9 mouse cellular contexts compared by ENCODE assay signal in the genomic region with DNA sequence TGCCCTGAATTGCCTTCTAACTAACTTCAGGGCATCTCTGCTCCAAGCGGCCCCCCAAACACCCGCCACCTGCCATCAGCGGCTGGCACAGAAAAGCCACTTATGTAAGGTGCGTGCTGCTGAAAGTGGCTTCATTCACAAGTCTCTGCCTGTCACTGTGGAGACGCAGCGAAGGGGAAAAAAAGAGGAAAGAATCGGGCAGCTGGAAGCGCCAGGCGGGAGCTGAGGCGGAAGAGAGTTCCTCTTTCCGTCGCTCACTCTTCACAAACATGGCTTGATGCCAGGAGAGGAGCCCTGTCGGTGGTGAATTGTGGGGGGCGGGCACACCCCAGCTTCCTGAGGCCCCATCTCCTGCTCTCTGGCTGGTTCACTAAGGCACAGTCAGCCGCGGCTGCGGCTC. TPM values are rescaled to one million over a fixed set of nuclear protein-coding genes. Genes with fewer than 3 reads are reported as not detected.
DNase-seq lines count a peak whose midpoint lies in the region; ATAC-seq and TF ChIP-seq lines count a peak whose summit lies in the region.
"Had no signal": no experiment of that assay in that cellular context is flagged by ENCODE, and none has a peak within 500 bp of the region (broad histone marks: within the 10 kb centered on the region; RNA-seq: fewer than 3 reads in every experiment).

No protein-coding gene starts in this region.

- H3K79me2 ChIP-seq in CH12.LX (replicated peaks; ENCODE audit: control insufficient read depth, extremely low read depth, insufficient read depth, poor library complexity, severe bottlenecking) (no peaks in the 10 kb centered on the region), MEL (ENCODE audit: control insufficient read depth, insufficient read depth, low read length, poor library complexity) (no peaks in the 10 kb centered on the region)

- dilution Hi-C loops in CH12.LX (cut with MboI; ENCODE audit: extremely low pct_ligation_motif_present, extremely low pct_unique_long_range_greater_than_20kb, low sequenced_read_pairs) = no loop called here

- H3K4me3 ChIP-seq in CH12.LX (replicated peaks in 1 of 3; ENCODE audit: low read depth in 2 of 3, low read length in 2 of 3, poor library complexity in 1 of 3) (no peak overlapping the region), MEL (ENCODE audit: control insufficient read depth in 1 of 2, insufficient read depth in 1 of 2, low read depth in 2 of 2, low read length in 2 of 2) (no peak overlapping the region)
- H3K4me3 ChIP-seq in forebrain, embryonic 12.5 days (replicated peaks) = peak overlapping the region; percentile 23
- H3K4me3 ChIP-seq in midbrain, embryonic 15.5 days = peak overlapping the region; percentile 20
- no peak overlapping the region for H3K4me3 ChIP-seq in liver, embryonic 11.5 days (ENCODE audit: low read depth, low read length)
- H3K4me3 ChIP-seq: heart, embryonic 10.5 days had no signal

- H3K9me3 ChIP-seq in CH12.LX (replicated peaks; ENCODE audit: low read length) (no peaks in the 10 kb centered on the region), MEL (replicated peaks; ENCODE audit: insufficient read depth, low read length) (no peaks in the 10 kb centered on the region)
- no peaks in the 10 kb centered on the region for H3K9me3 ChIP-seq in forebrain, embryonic 12.5 days
- H3K9me3 ChIP-seq in midbrain, embryonic 15.5 days = no peaks in the 10 kb centered on the region
- H3K9me3 ChIP-seq in liver, embryonic 11.5 days (ENCODE audit: control insufficient read depth, low read length) = no peaks in the 10 kb centered on the region
- H3K9me3 ChIP-seq: heart, embryonic 10.5 days had no signal

- TF ChIP-seq EP300 in CH12.LX (IDR thresholded peaks at IDR 0.05; ENCODE audit: low read length) (no peak), MEL (IDR thresholded peaks at IDR 0.05; ENCODE audit: low read depth in 1 of 2, low read length in 2 of 2) (no peak)

- 0 out of 2 replicates have a peak, but pooled peaks have one; percentile 25 for ATAC-seq in forebrain, embryonic 12.5 days (ENCODE audit: low FRiP score)
- ATAC-seq in midbrain, embryonic 15.5 days (replicated peaks) = no peak
- no peak for ATAC-seq in liver, embryonic 11.5 days (replicated peaks; ENCODE audit: low FRiP score)

- H3K4me2 ChIP-seq in CH12.LX (ENCODE audit: insufficient read depth, low read depth, poor library complexity, severe bottlenecking) = 0 out of 2 replicates have a peak overlapping the region, but pooled peaks have one; percentile 27
- peak overlapping the region; percentile 41 for H3K4me2 ChIP-seq in forebrain, embryonic 12.5 days
- H3K4me2 ChIP-seq in midbrain, embryonic 15.5 days = peak overlapping the region; percentile 51
- H3K4me2 ChIP-seq in liver, embryonic 11.5 days = no peak overlapping the region

- H3K36me3 ChIP-seq in CH12.LX (replicated peaks in 1 of 2; ENCODE audit: control insufficient read depth in 1 of 2, insufficient read depth in 1 of 2, low read length in 1 of 2) (no peaks in the 10 kb centered on the region), MEL (ENCODE audit: control insufficient read depth in 1 of 2, insufficient read depth in 2 of 2, low read length in 2 of 2) (no peaks in the 10 kb centered on the region)
- no peaks in the 10 kb centered on the region for H3K36me3 ChIP-seq in forebrain, embryonic 12.5 days (replicated peaks)
- no peaks in the 10 kb centered on the region for H3K36me3 ChIP-seq in midbrain, embryonic 15.5 days (replicated peaks)
- no peaks in the 10 kb centered on the region for H3K36me3 ChIP-seq in liver, embryonic 11.5 days (ENCODE audit: control insufficient read depth, insufficient read depth, low read length)
- H3K36me3 ChIP-seq: heart, embryonic 10.5 days had no signal

- no peak for TF ChIP-seq POLR2A in CH12.LX (IDR thresholded peaks at IDR 0.05; ENCODE audit: low read depth, low read length)
- no peak for TF ChIP-seq POLR2A in MEL (IDR thresholded peaks at IDR 0.05; ENCODE audit: control insufficient read depth in 1 of 2, insufficient read depth in 1 of 2, low read depth in 1 of 2, low read length in 2 of 2, poor library complexity in 1 of 2)

- no peak overlapping the region for H3K27ac ChIP-seq in CH12.LX (ENCODE audit: insufficient read depth, low read depth)
- H3K27ac ChIP-seq in MEL (ENCODE audit: control insufficient read depth, low read depth, low read length) = no peak overlapping the region
- H3K27ac ChIP-seq in forebrain, embryonic 12.5 days = peak overlapping the region; percentile 47
- peak overlapping the region; percentile 70 for H3K27ac ChIP-seq in midbrain, embryonic 15.5 days
- H3K27ac ChIP-seq in liver, embryonic 11.5 days (ENCODE audit: low read depth, low read length) = no peak overlapping the region
- H3K27ac ChIP-seq: heart, embryonic 10.5 days had no signal

- no peak for DNase-seq in CH12.LX (ENCODE audit: extremely low read depth)
- peak; percentile 73 for DNase-seq in MEL (ENCODE audit: low read depth, low spot score)
- DNase-seq in liver, embryonic 11.5 days (ENCODE audit: low spot score) = no peak
- no peak for DNase-seq in lung, postnatal 14 days
- DNase-seq in lung, postnatal 25 days (ENCODE audit: low spot score) = no peak

- TF ChIP-seq RAD21 in CH12.LX (IDR thresholded peaks at IDR 0.05; ENCODE audit: low read depth, low read length) (no peak), MEL (IDR thresholded peaks at IDR 0.05; ENCODE audit: low read depth, low read length) (no peak)

- H3K9ac ChIP-seq in CH12.LX (ENCODE audit: insufficient read depth, low read depth) = no peak overlapping the region
- no peak overlapping the region for H3K9ac ChIP-seq in MEL (ENCODE audit: control insufficient read depth, low read depth, low read length, poor library complexity, severe bottlenecking)
- no peak overlapping the region for H3K9ac ChIP-seq in forebrain, embryonic 12.5 days
- H3K9ac ChIP-seq in midbrain, embryonic 15.5 days = peak overlapping the region; percentile 32; the same call in 1 of the 2 replicates
- no peak overlapping the region for H3K9ac ChIP-seq in liver, embryonic 11.5 days (ENCODE audit: low read depth, low read length)

- H3K4me1 ChIP-seq in CH12.LX (ENCODE audit: control insufficient read depth in 1 of 2, insufficient read depth in 2 of 2) = peaks cover 6 to 16% of the 10 kb centered on the region in 2 experiments; a peak in 3 of 4 replicates
- H3K4me1 ChIP-seq in MEL (ENCODE audit: control insufficient read depth in 1 of 2, insufficient read depth in 2 of 2, low read length in 2 of 2) = no peaks in the 10 kb centered on the region
- H3K4me1 ChIP-seq in forebrain, embryonic 12.5 days = peaks cover 23% of the 10 kb centered on the region
- H3K4me1 ChIP-seq in midbrain, embryonic 15.5 days = peaks cover 39% of the 10 kb centered on the region
- no peaks in the 10 kb centered on the region for H3K4me1 ChIP-seq in liver, embryonic 11.5 days (replicated peaks; ENCODE audit: control insufficient read depth, insufficient read depth, low read length)

- TF ChIP-seq CTCF in CH12.LX (conservative IDR thresholded peaks at IDR 0.05 in 1 of 2, IDR thresholded peaks at IDR 0.05 in 1 of 2; ENCODE audit: low read depth in 2 of 2, low read length in 2 of 2) = no peak
- no peak for TF ChIP-seq CTCF in MEL (IDR thresholded peaks at IDR 0.05 in 2 of 3, conservative IDR thresholded peaks at IDR 0.05 in 1 of 3; ENCODE audit: control insufficient read depth in 1 of 3, insufficient read depth in 1 of 3, low read depth in 2 of 3, low read length in 3 of 3, poor library complexity in 1 of 3, severe bottlenecking in 1 of 3)

- peaks cover 91% of the 10 kb centered on the region for H3K27me3 ChIP-seq in CH12.LX (replicated peaks)
- no peaks in the 10 kb centered on the region for H3K27me3 ChIP-seq in MEL (ENCODE audit: control insufficient read depth in 1 of 2, insufficient read depth in 2 of 2, low read length in 2 of 2)
- H3K27me3 ChIP-seq in forebrain, embryonic 12.5 days = peaks cover 42% of the 10 kb centered on the region
- no peaks in the 10 kb centered on the region; the same call in 1 of the 2 replicates for H3K27me3 ChIP-seq in midbrain, embryonic 15.5 days (replicated peaks)
- H3K27me3 ChIP-seq in liver, embryonic 11.5 days (replicated peaks; ENCODE audit: control insufficient read depth, insufficient read depth, low read length) = peaks cover 8% of the 10 kb centered on the region

- in situ Hi-C loops in CH12.LX (cut with MboI; ENCODE audit: low pct_ligation_motif_present, low pct_unique_long_range_greater_than_20kb, low sequenced_read_pairs) = no loop called here

- WGBS in forebrain, embryonic 12.5 days = 13% methylated on average over 17 of the region's 17 CpGs
- 19% methylated on average over 17 of the region's 17 CpGs for WGBS in midbrain, embryonic 15.5 days
- WGBS in liver, embryonic 11.5 days = 38% methylated on average over 17 of the region's 17 CpGs

TF ChIP-seq in CH12.LX, 34 proteins besides CTCF, POLR2A, EP300 and RAD21 (continues in another document):
- TF ChIP-seq MAX (IDR thresholded peaks at IDR 0.05; ENCODE audit: low read length) = no peak
- TF ChIP-seq SIN3A (IDR thresholded peaks at IDR 0.05; ENCODE audit: low read length) = no peak
- no peak for TF ChIP-seq MAFK (IDR thresholded peaks at IDR 0.05; ENCODE audit: insufficient replicate concordance, low read length)
- TF ChIP-seq TBP (conservative IDR thresholded peaks at IDR 0.05; ENCODE audit: low read depth, low read length) = no peak
- no peak for TF ChIP-seq PAX5 (IDR thresholded peaks at IDR 0.05; ENCODE audit: low read length)
- no peak for TF ChIP-seq CHD2 (IDR thresholded peaks at IDR 0.05; ENCODE audit: low read length)
- TF ChIP-seq JUN (IDR thresholded peaks at IDR 0.05; ENCODE audit: insufficient read depth, low read depth, low read length) = no peak

TF ChIP-seq in MEL, 35 proteins besides CTCF, POLR2A, EP300 and RAD21:
- TF ChIP-seq MYB (IDR thresholded peaks at IDR 0.05; ENCODE audit: low read depth, low read length) (no peak), NELFE (IDR thresholded peaks at IDR 0.05; ENCODE audit: low read depth, low read length) (no peak), SMC3 (IDR thresholded peaks at IDR 0.05; ENCODE audit: low read depth, low read length) (no peak), TAL1 (IDR thresholded peaks at IDR 0.05; ENCODE audit: low read length) (no peak), RCOR1 (IDR thresholded peaks at IDR 0.05; ENCODE audit: low read depth, low read length) (no peak), MAX (IDR thresholded peaks at IDR 0.05; ENCODE audit: low read length) (no peak), ZMIZ1 (IDR thresholded peaks at IDR 0.05; ENCODE audit: low read depth, low read length) (no peak)
TF ChIP-seq in MEL: peak in this region for 0.

RNA-seq across cellular contexts. Expression of a gene that starts 6.1 kb away (rescaled TPM):
- total RNA-seq in CH12.LX (2012; rRNA removed) (not detected in 2 replicates), CH12.LX (2014; rRNA removed) (not detected in 2 replicates), MEL (2012; rRNA removed) (not detected in 2 replicates)
- polyA plus RNA-seq in CH12.LX (2012; ENCODE audit: insufficient read length, low read depth) (not detected in 2 replicates), MEL (2012; ENCODE audit: insufficient read depth in 1 of 2, insufficient read length in 2 of 2, low read depth in 1 of 2, low replicate concordance in 2 of 2, missing spikeins in 1 of 2) (not detected)
- polyA plus RNA-seq in forebrain, embryonic 12.5 days (2016; fragmentation: Nextera tagmentation; extraction: Ambion mirVana) = 4.6 and 5.1 TPM in 2 replicates
- 27.9 and 30.7 TPM in 2 replicates for polyA plus RNA-seq in midbrain, embryonic 15.5 days (2015; fragmentation: Nextera tagmentation; extraction: Ambion mirVana)
- polyA plus RNA-seq in liver, embryonic 11.5 days (2014; fragmentation: Nextera tagmentation; extraction: Ambion mirVana) = not detected in 2 replicates
- total RNA-seq: megakaryocyte-erythroid progenitor cell, adult 5-6 weeks had no signal
- polyA plus RNA-seq: heart, embryonic 10.5 days had no signal

Comparison
In these comparisons a context has a peak if more than half of its experiments do, and no peak if none do; other contexts are left out.
1. H3K27ac ChIP-seq: peak in forebrain, embryonic 12.5 days (single experiment) and midbrain, embryonic 15.5 days (single experiment); none in CH12.LX (single experiment), MEL (single experiment) and liver, embryonic 11.5 days (single experiment).
2. H3K4me3 ChIP-seq: peak in forebrain, embryonic 12.5 days (single experiment) and midbrain, embryonic 15.5 days (single experiment); none in CH12.LX (0 of 3), MEL (0 of 2) and liver, embryonic 11.5 days (single experiment).